Mouse (Mus musculus) heart, postnatal 0 days (tissue): ENCODE results near the gene Dlg2.

Source experiments
- CTCF ChIP-seq: IDR thresholded peaks from 2 replicates; pipeline ENCODE4 v1.5.1; 2016; ENCODE audit warnings: antibody characterized with exemption, control low read depth, low read depth
- EP300 ChIP-seq: IDR thresholded peaks from 2 replicates; pipeline ENCODE4 v1.6.1; 2016; ENCODE audit warnings: antibody characterized with exemption, low read depth

DNA sequence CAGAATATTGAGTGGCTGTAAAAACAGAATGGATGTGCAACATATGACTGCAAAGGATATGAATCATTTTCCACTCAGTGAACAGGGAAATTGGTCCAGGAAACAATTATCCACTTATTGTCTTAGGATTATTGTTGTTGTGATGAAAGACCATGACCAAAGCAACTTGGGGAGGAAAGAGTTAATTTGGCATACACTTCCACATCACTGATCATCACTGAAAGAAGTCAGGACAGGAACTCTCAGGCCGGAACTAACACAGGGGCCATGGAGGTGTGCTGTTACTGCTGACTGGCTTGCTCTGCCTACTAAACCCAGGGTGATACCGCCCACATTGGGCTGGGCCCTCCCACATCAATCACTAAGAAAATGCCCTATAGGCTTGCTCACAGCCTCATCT is 1987.8 kb downstream of the Dlg2 start:
- no peak for TF ChIP-seq CTCF
- TF ChIP-seq EP300, result no peak
